8 mouse cellular contexts compared by ENCODE assay signal in genomic region chr9:41157020-41157871, GRCm38 (mm10). TPM values are rescaled to one million over a fixed set of nuclear protein-coding genes. Genes with fewer than 3 reads are reported as not detected.
DNase-seq lines count a peak whose midpoint lies in the region; ATAC-seq and TF ChIP-seq lines count a peak whose summit lies in the region.

No protein-coding gene starts in this region.

- TF ChIP-seq POLR2A in brain, embryonic 14.5 days (IDR thresholded peaks at IDR 0.05; ENCODE audit: borderline replicate concordance, extremely low read depth, insufficient read depth, insufficient read length, poor library complexity, severe bottlenecking) = no peak; the same call in 1 of the 2 replicates

- H3K27me3 ChIP-seq in heart, embryonic 14.5 days (ENCODE audit: control insufficient read depth, insufficient read depth, low read length) = no peaks in the 10 kb centered on the region
- H3K27me3 ChIP-seq in liver, embryonic 13.5 days = peaks cover 39% of the 10 kb centered on the region
- H3K27me3 ChIP-seq in stomach, embryonic 15.5 days (replicated peaks) = peaks cover 12% of the 10 kb centered on the region; the same call in 1 of the 2 replicates

- no peaks in the 10 kb centered on the region for H3K36me3 ChIP-seq in heart, embryonic 14.5 days (ENCODE audit: control insufficient read depth, insufficient read depth, low read length)
- H3K36me3 ChIP-seq in liver, embryonic 13.5 days = no peaks in the 10 kb centered on the region
- no peaks in the 10 kb centered on the region for H3K36me3 ChIP-seq in stomach, embryonic 15.5 days

- DNase-seq in CD4-positive, CD25-positive, alpha-beta regulatory T cell, adult 2 months (ENCODE audit: low read depth, low spot score) = peak; percentile 61
- peak; percentile 94 for DNase-seq in brain, embryonic 14.5 days (ENCODE audit: low read depth)
- peak; percentile 30 for DNase-seq in fibroblast of lung, adult 2 months (ENCODE audit: low read depth)
- DNase-seq in kidney, postnatal 10 days = peak; percentile 87
- DNase-seq in liver, embryonic 13.5 days = peak; percentile 44
- DNase-seq in neural tube, embryonic 10.5 days (ENCODE audit: extremely low spot score, low spot score) = peak; percentile 86

- ATAC-seq in heart, embryonic 14.5 days (ENCODE audit: insufficient number of reproducible peaks, insufficient read depth, low FRiP score, low read depth) = peak; percentile 86
- peak; percentile 82 for ATAC-seq in liver, embryonic 13.5 days (ENCODE audit: low read depth)
- ATAC-seq in stomach, embryonic 15.5 days (ENCODE audit: insufficient read depth, low FRiP score, low read depth) = peak; percentile 76

- no peak for TF ChIP-seq CTCF in brain, embryonic 14.5 days (IDR thresholded peaks at IDR 0.05; ENCODE audit: borderline replicate concordance, extremely low read depth, insufficient read depth, insufficient read length)

- H3K27ac ChIP-seq in heart, embryonic 14.5 days (replicated peaks in 1 of 2; ENCODE audit: control insufficient read depth in 1 of 2, insufficient read depth in 1 of 2, low read depth in 2 of 2, low read length in 2 of 2) = peak overlapping the region; percentile 71 to 86
- H3K27ac ChIP-seq in liver, embryonic 13.5 days = peak overlapping the region; percentile 48; the same call in 1 of the 2 replicates
- H3K27ac ChIP-seq in stomach, embryonic 15.5 days = peak overlapping the region; percentile 62; the same call in 1 of the 2 replicates

- no peaks in the 10 kb centered on the region for H3K9me3 ChIP-seq in heart, embryonic 14.5 days (ENCODE audit: control insufficient read depth, low read length)
- H3K9me3 ChIP-seq in liver, embryonic 13.5 days (replicated peaks) = no peaks in the 10 kb centered on the region
- H3K9me3 ChIP-seq in stomach, embryonic 15.5 days = no peaks in the 10 kb centered on the region

- H3K4me2 ChIP-seq in heart, embryonic 14.5 days (ENCODE audit: low read length) = peak overlapping the region; percentile 88
- peak overlapping the region; percentile 94 for H3K4me2 ChIP-seq in liver, embryonic 13.5 days
- peak overlapping the region; percentile 80 for H3K4me2 ChIP-seq in stomach, embryonic 15.5 days

- H3K9ac ChIP-seq in heart, embryonic 14.5 days (ENCODE audit: low read length) = peak overlapping the region; percentile 88
- H3K9ac ChIP-seq in liver, embryonic 13.5 days = peak overlapping the region; percentile 80
- H3K9ac ChIP-seq in stomach, embryonic 15.5 days = peak overlapping the region; percentile 30

- H3K4me3 ChIP-seq in heart, embryonic 14.5 days (ENCODE audit: control insufficient read depth in 1 of 2, insufficient read depth in 1 of 2, low read depth in 1 of 2, low read length in 2 of 2) = peak overlapping the region; percentile 75 to 88
- peak overlapping the region; percentile 76 for H3K4me3 ChIP-seq in liver, embryonic 13.5 days (replicated peaks)
- peak overlapping the region; percentile 73 for H3K4me3 ChIP-seq in stomach, embryonic 15.5 days (replicated peaks)

- H3K4me1 ChIP-seq in heart, embryonic 14.5 days (ENCODE audit: control insufficient read depth in 2 of 2, insufficient read depth in 2 of 2, low read length in 2 of 2) = peaks cover 21 to 26% of the 10 kb centered on the region in 2 experiments
- H3K4me1 ChIP-seq in liver, embryonic 13.5 days (replicated peaks) = peaks cover 42% of the 10 kb centered on the region
- peaks cover 13% of the 10 kb centered on the region for H3K4me1 ChIP-seq in stomach, embryonic 15.5 days

- WGBS in heart, embryonic 14.5 days = under 1% methylated on average over 75 of the region's 82 CpGs
- under 1% methylated on average over 82 of the region's 82 CpGs for WGBS in liver, embryonic 13.5 days (ENCODE audit: insufficient replicate concordance)
- under 1% methylated on average over 80 of the region's 82 CpGs for WGBS in stomach, embryonic 15.5 days

RNA-seq across cellular contexts. Expression of gene Ubash3b, which starts 4.3 kb away (rescaled TPM):
- 13.1 and 16.3 TPM in 2 replicates for polyA plus RNA-seq in brain, embryonic 14.5 days (2012; rRNA removed)
- polyA plus RNA-seq in heart, embryonic 14.5 days (2014; fragmentation: Nextera tagmentation; extraction: Ambion mirVana) = 9.6 and 10.4 TPM in 2 replicates
- polyA plus RNA-seq in liver, embryonic 13.5 days (2015; fragmentation: Nextera tagmentation; extraction: Ambion mirVana) = 6.7 and 7.9 TPM in 2 replicates
- polyA plus RNA-seq in stomach, embryonic 15.5 days (2015; fragmentation: Nextera tagmentation; extraction: Ambion mirVana) = 3.9 and 4.0 TPM in 2 replicates

Comparison
In these comparisons a context has a peak if more than half of its experiments do, and no peak if none do; other contexts are left out.
1. Peak in every context shown above with its lines: DNase-seq, ATAC-seq, H3K4me3 ChIP-seq and H3K27ac ChIP-seq.
2. DNase-seq: peak in every context shown above with its lines; median percentile 94 in brain, embryonic 14.5 days; 87 in kidney, postnatal 10 days; 86 in neural tube, embryonic 10.5 days; 61 in CD4-positive, CD25-positive, alpha-beta regulatory T cell, adult 2 months; 44 in liver, embryonic 13.5 days; 30 in fibroblast of lung, adult 2 months.
3. H3K9ac ChIP-seq: peak in every context shown above with its lines; median percentile 88 in heart, embryonic 14.5 days; 80 in liver, embryonic 13.5 days; 30 in stomach, embryonic 15.5 days.